In the genomic region with DNA sequence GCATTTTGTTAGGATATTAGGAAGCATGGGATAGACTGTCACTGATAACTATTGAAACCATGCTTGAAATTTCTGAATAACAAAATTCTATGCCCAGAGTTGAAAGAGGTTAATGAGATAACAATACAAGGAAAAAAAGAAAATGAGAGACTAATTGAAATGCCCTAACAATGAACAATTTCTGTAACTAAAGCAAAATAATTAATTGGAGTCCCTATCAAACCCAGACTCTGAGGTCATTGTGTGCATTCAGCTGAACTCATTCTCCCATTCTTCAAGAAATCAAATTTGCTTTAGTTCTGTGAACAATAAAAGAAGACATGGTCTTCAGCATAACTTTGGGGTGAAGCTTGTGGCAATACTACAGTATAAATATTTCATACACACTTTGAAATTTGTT, we compare ENCODE assay signal across 32 mouse cellular contexts.
"Had no signal": no experiment of that assay in that cellular context is flagged by ENCODE, and none has a peak within 500 bp of the region (broad histone marks: within the 10 kb centered on the region; RNA-seq: fewer than 3 reads in every experiment).

No protein-coding gene starts in this region.

- H3K9me3 ChIP-seq: limb, embryonic 10.5 days; limb, embryonic 12.5 days; limb, embryonic 13.5 days; limb, embryonic 15.5 days; liver, embryonic 12.5 days; liver, embryonic 13.5 days; liver, embryonic 15.5 days; lung, embryonic 15.5 days; megakaryocyte, embryonic 14.5 days; midbrain, embryonic 10.5 days; midbrain, embryonic 12.5 days; midbrain, embryonic 13.5 days; midbrain, embryonic 15.5 days had no signal

- ATAC-seq: liver, embryonic 12.5 days; liver, postnatal 0 days; lung, postnatal 0 days; midbrain, embryonic 13.5 days; midbrain, embryonic 15.5 days; midbrain, embryonic 16.5 days had no signal

- H3K27me3 ChIP-seq: limb, embryonic 12.5 days; limb, embryonic 13.5 days; limb, embryonic 15.5 days; liver, embryonic 12.5 days; liver, embryonic 13.5 days; liver, embryonic 15.5 days; lung, embryonic 15.5 days; megakaryocyte, embryonic 14.5 days; midbrain, embryonic 12.5 days; midbrain, embryonic 13.5 days; midbrain, embryonic 15.5 days had no signal

- H3K9ac ChIP-seq: limb, embryonic 12.5 days; limb, embryonic 13.5 days; limb, embryonic 15.5 days; liver, embryonic 12.5 days; liver, embryonic 13.5 days; liver, embryonic 14.5 days; liver, embryonic 15.5 days; liver, postnatal 0 days; lung, embryonic 14.5 days; lung, embryonic 15.5 days; midbrain, embryonic 12.5 days; midbrain, embryonic 13.5 days; midbrain, embryonic 15.5 days had no signal

- H3K4me1 ChIP-seq: limb, embryonic 10.5 days; limb, embryonic 12.5 days; limb, embryonic 13.5 days; limb, embryonic 15.5 days; liver, embryonic 12.5 days; liver, embryonic 13.5 days; liver, embryonic 15.5 days; lung, embryonic 15.5 days; megakaryocyte, embryonic 14.5 days; midbrain, embryonic 10.5 days; midbrain, embryonic 12.5 days; midbrain, embryonic 13.5 days; midbrain, embryonic 15.5 days had no signal

- H3K36me3 ChIP-seq: limb, embryonic 10.5 days; limb, embryonic 12.5 days; limb, embryonic 13.5 days; limb, embryonic 15.5 days; liver, embryonic 12.5 days; liver, embryonic 13.5 days; liver, embryonic 15.5 days; lung, embryonic 15.5 days; midbrain, embryonic 10.5 days; midbrain, embryonic 12.5 days; midbrain, embryonic 13.5 days; midbrain, embryonic 15.5 days had no signal

- H3K4me3 ChIP-seq: left cerebral cortex, adult 2 months; limb, embryonic 10.5 days; limb, embryonic 12.5 days; limb, embryonic 13.5 days; limb, embryonic 15.5 days; liver, embryonic 12.5 days; liver, embryonic 13.5 days; liver, embryonic 15.5 days; lung, embryonic 15.5 days; megakaryocyte, embryonic 14.5 days; midbrain, embryonic 10.5 days; midbrain, embryonic 12.5 days; midbrain, embryonic 13.5 days; midbrain, embryonic 15.5 days; myocyte had no signal

- H3K4me2 ChIP-seq: limb, embryonic 12.5 days; limb, embryonic 13.5 days; limb, embryonic 15.5 days; liver, embryonic 11.5 days; liver, embryonic 12.5 days; liver, embryonic 13.5 days; liver, embryonic 15.5 days; lung, embryonic 14.5 days; lung, embryonic 15.5 days; midbrain, embryonic 11.5 days; midbrain, embryonic 12.5 days; midbrain, embryonic 13.5 days; midbrain, embryonic 15.5 days had no signal

- DNase-seq: left cerebral cortex, postnatal 4 days; liver; liver, embryonic 13.5 days; liver, postnatal 0 days; lung, adult 18-20 months; lung, adult 2 months; lung, embryonic 14.5 days; lung, postnatal 10 days; lung, postnatal 14 days; lung, postnatal 36 days; lung, postnatal 4 days; midbrain, embryonic 14.5 days had no signal

- H3K27ac ChIP-seq: left cerebral cortex, adult 2 months; limb, embryonic 10.5 days; limb, embryonic 12.5 days; limb, embryonic 13.5 days; limb, embryonic 15.5 days; liver, embryonic 12.5 days; liver, embryonic 13.5 days; liver, embryonic 14.5 days; liver, embryonic 15.5 days; lung, embryonic 15.5 days; macrophage; midbrain, embryonic 10.5 days; midbrain, embryonic 12.5 days; midbrain, embryonic 13.5 days; midbrain, embryonic 15.5 days had no signal
